Mouse (Mus musculus) spleen, adult 2 months (tissue): ENCODE results near the gene Grin2d.

Source experiments
- CTCF ChIP-seq: fragments of 200-500 bp; IDR thresholded peaks from 2 replicates; pipeline ENCODE4 v1.5.1; 2011; ENCODE audit warnings: mild to moderate bottlenecking, inconsistent platforms; ENCODE audit not compliant: insufficient read depth, insufficient read length, insufficient replicate concordance; ENCODE audit errors: extremely low read depth
- POLR2A ChIP-seq: fragments of 200-500 bp; IDR thresholded peaks from 2 replicates; pipeline ENCODE4 v1.6.1; 2011; ENCODE audit warnings: low read depth, low read length, inconsistent platforms

- TF ChIP-seq CTCF (no peak), POLR2A (no peak)
Observed at GRCm38 (mm10) chr7:45856950-45857901, 21.0 kb downstream of the Grin2d start.
